Mouse (Mus musculus) hindbrain, embryonic 11.5 days (tissue): ENCODE measurements around the gene Fbxw22. TPM values are rescaled to one million over a fixed set of nuclear protein-coding genes. Genes with fewer than 3 reads are reported as not detected.
"Not testable (repeated sequence)": the region's sequence is repeated elsewhere in the genome, so short reads cannot be mapped to it uniquely, and the experiment has no call there.

Source experiments
- ATAC-seq: fragments of 200-750 bp; cut with Nextera tagmentation; 2 replicates; pipeline ENCODE4 v1.8.0; 2017; ENCODE audit warnings: mild to moderate bottlenecking, moderate TSS enrichment, moderate library complexity; ENCODE audit not compliant: low FRiP score
- DNase-seq: peaks from one replicate; pipeline ENCODE4 v3.0.0-alpha.2; 2015; ENCODE audit warnings: low spot score
- H3K27ac ChIP-seq: fragments of 300-500 bp; sonication (generic); 2 replicates; pipeline ENCODE4 v1.5.1; 2014; ENCODE audit warnings: mild to moderate bottlenecking, low read depth, low read length
- H3K27me3 ChIP-seq: fragments of 300-500 bp; sonication (generic); 2 replicates; pipeline ENCODE4 v1.6.1; 2014; ENCODE audit warnings: mild to moderate bottlenecking, low read length, moderate library complexity, mixed read lengths; ENCODE audit not compliant: control insufficient read depth, insufficient read depth
- H3K36me3 ChIP-seq: fragments of 300-500 bp; sonication (generic); 2 replicates; pipeline ENCODE4 v1.6.1; 2014; ENCODE audit warnings: mild to moderate bottlenecking, low read length, moderate library complexity, mixed read lengths; ENCODE audit not compliant: control insufficient read depth, insufficient read depth
- H3K4me1 ChIP-seq: fragments of 300-500 bp; sonication (generic); replicated peaks from 2 replicates; pipeline ENCODE4 v1.6.1; 2014; ENCODE audit warnings: low read length, mixed read lengths; ENCODE audit not compliant: control insufficient read depth, insufficient read depth
- H3K4me2 ChIP-seq: fragments of 300-500 bp; sonication (generic); replicated peaks from 2 replicates; pipeline ENCODE4 v1.6.1; 2014; ENCODE audit warnings: mild to moderate bottlenecking, low read depth, low read length
- H3K4me3 ChIP-seq: fragments of 300-500 bp; sonication (generic); 2 replicates; pipeline ENCODE4 v1.5.1; 2014; ENCODE audit warnings: low read depth, low read length
- H3K9ac ChIP-seq: fragments of 300-500 bp; sonication (generic); 2 replicates; pipeline ENCODE4 v1.6.1; 2014; ENCODE audit warnings: low read depth, low read length
- H3K9me3 ChIP-seq: fragments of 300-500 bp; sonication (generic); 2 replicates; pipeline ENCODE4 v1.6.1; 2016; ENCODE audit warnings: low read length; ENCODE audit not compliant: control insufficient read depth
- WGBS: fragments of 180-500 bp; shearing (Covaris S2); extraction: QIAGEN DNeasy Blood & Tissue Kit; methylation state at CpG from one replicate; pipeline ENCODE4 v1.1.7; 2014; 5-methylcytosine and 5-hydroxymethylcytosine counted together
- polyA plus RNA-seq: library from polyadenylated mRNA; unstranded; fragments of >200 nt; fragmentation: Nextera tagmentation; extraction: Ambion mirVana; gene quantifications from 2 replicates; pipeline ENCODE4 v1.2.1, GENCODE M21; 2014

The Fbxw22 gene
- not detected in 2 replicates for polyA plus RNA-seq

DNA sequence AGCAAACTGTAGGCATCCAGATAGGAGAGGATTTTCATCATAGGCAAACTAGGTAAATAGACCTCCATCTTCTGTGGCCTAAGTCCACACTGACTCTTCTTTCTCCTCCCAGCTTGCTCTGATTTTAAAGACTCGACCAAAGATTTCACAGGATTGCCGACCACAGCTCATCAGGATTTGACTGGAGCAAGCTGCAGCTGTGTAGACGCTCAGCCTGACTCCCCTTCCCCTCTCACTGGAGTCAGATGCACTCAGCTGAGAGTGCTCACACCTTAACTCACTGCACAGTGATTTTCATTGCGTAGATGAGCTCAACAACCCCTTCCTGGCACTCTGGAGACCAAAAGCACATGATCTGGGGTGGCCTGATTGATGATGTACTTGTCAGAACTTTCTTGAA lies at the start of gene Fbxw22:
Fbxw22 (minus strand) TSS at position 101 of the 400 bp plus-strand sequence.
- WGBS, result 71% methylated on average over 4 of the region's 4 CpGs
- H3K9me3 ChIP-seq, H3K36me3 ChIP-seq, H3K9ac ChIP-seq, ATAC-seq, H3K4me3 ChIP-seq, DNase-seq, H3K4me1 ChIP-seq, H3K27me3 ChIP-seq, H3K27ac ChIP-seq, H3K4me2 ChIP-seq: not testable (repeated sequence)

DNA sequence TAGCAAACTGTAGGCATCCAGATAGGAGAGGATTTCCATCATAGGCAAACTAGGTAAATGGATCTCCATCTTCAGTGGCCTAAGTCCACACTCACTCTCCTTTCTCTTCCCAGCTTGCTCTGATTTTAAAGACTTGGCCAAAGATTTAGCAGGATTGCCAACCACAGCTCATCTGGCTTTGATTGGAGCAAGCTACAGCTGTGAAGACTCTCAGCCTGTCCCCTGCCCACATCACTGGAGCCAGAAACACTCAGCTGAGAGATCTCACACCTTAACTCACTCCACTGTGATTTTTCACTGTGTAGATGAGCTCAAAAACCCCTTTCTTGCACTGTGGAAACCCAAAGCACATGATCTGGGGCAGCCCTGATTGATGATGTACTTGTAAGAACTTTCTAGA lies 44.9 kb upstream of the Fbxw22 start, which contains the start of gene Fbxw16:
Fbxw16 (minus strand) TSS at position 101 of the 400 bp plus-strand sequence.
- no peaks in the 10 kb centered on the region for H3K4me1 ChIP-seq
- no peak within 1 kb of the TSS for H3K9ac ChIP-seq
- H3K36me3 ChIP-seq, result no peaks in the 10 kb centered on the region
- ATAC-seq (no peak), DNase-seq (no peak)
- no peaks in the 10 kb centered on the region for H3K9me3 ChIP-seq
- H3K4me2 ChIP-seq, result no peak within 1 kb of the TSS
- H3K27me3 ChIP-seq, result no peaks in the 10 kb centered on the region
- no peak within 1 kb of the TSS for H3K4me3 ChIP-seq
- H3K27ac ChIP-seq, result no peak within 1 kb of the TSS

DNA sequence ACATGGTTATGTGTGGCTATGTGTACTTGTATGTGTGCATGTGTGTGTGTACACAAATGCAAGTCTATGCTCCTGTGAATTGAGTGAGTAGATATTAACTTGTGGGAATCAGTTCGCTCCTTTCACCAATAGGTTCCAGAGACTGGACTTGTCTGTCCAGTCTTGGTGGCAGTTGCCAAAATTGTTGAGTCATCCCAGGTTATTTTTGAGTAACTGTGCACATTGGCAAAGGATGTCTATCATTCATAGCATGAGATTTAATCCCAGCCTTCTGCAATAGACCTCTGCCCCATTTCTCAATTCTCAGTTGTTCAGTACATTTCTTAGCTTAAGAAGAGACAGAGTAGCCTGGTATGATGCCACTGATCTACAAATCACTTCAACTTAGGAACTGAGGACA lies 28.9 kb upstream of the Fbxw22 start:
- DNase-seq, result no peak
- WGBS, result 93% methylated on average over 1 of the region's 1 CpGs
- Histone ChIP-seq H3K9me3 (no peaks in the 10 kb centered on the region), H3K27ac (no peak overlapping the region), H3K4me1 (no peaks in the 10 kb centered on the region), H3K36me3 (no peaks in the 10 kb centered on the region), H3K4me2 (no peak overlapping the region), H3K27me3 (no peaks in the 10 kb centered on the region), H3K9ac (no peak overlapping the region), H3K4me3 (no peak overlapping the region)
- ATAC-seq, result no peak

DNA sequence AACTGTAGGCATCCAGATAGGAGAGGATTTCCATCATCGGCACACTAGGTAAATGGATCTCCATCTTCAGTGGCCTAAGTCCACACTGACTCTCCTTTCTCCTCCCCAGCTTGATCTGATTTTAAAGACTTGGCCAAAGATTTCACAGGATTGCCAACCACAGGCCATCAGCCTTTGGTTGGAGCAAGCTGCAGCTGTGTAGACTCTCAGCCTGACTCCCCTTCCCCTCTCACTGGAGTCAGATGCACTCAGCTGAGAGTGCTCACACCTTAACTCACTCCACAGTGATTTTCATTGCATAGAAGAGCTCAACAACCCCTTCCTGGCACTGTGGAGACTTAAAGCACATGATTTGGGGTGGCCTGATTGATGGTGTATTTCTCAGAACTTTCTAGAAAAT lies 64.5 kb downstream of the Fbxw22 start, which contains the start of gene Fbxw28:
Fbxw28 (minus strand) TSS at position 101 of the 400 bp plus-strand sequence.
- not testable (repeated sequence) for ATAC-seq, H3K36me3 ChIP-seq, H3K4me2 ChIP-seq, H3K9me3 ChIP-seq, H3K9ac ChIP-seq, H3K27me3 ChIP-seq, H3K4me1 ChIP-seq, H3K4me3 ChIP-seq, DNase-seq, H3K27ac ChIP-seq
- WGBS, result no CpG with 5 or more reads among the region's 1 CpGs

Other genes starting within 250 kb of the Fbxw22 start
- gene Fbxw21, start 242.3 kb downstream of the Fbxw22 start, polyA plus RNA-seq, result not detected in 2 replicates
- not detected in 2 replicates for gene Fbxw13, start 208.3 kb downstream of the Fbxw22 start, polyA plus RNA-seq
- not detected in 2 replicates for gene Fbxw20, start 169.5 kb downstream of the Fbxw22 start, polyA plus RNA-seq
- gene Fbxw14, start 116.6 kb downstream of the Fbxw22 start, polyA plus RNA-seq, result not detected in 2 replicates
- not detected in 2 replicates for gene Fbxw28, start 64.6 kb downstream of the Fbxw22 start, polyA plus RNA-seq
- gene Fbxw16, start 44.8 kb upstream of the Fbxw22 start, polyA plus RNA-seq, result not detected in 2 replicates
- gene Fbxw19, start 91.6 kb upstream of the Fbxw22 start, polyA plus RNA-seq, result 0.09 TPM in 1 of 2 replicates, not detected in the other
- gene Fbxw15, start 164.0 kb upstream of the Fbxw22 start, polyA plus RNA-seq, result not detected in 2 replicates
- not detected in 2 replicates for gene Fbxw24, start 221.8 kb upstream of the Fbxw22 start, polyA plus RNA-seq